Mouse (Mus musculus): ENCODE results near the gene Pdf.

DNA sequence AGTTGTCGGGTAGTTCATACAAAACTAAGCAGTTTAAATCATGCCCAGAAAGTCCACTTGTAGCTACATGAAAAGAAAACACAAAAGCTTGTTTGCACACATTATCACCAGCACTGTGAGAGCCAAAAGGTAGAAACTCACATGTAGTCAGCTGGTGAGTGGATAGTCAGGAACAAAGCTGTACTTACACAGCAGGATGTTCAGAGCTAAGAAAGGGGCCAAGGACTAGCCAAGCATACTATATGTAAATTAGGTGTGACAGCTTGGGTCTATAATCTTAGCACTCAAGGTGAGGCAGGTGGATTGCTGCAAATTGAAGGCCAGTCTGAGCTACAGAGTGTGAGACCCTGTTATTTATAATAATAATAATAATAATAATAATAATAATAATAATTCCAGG, 14.2 kb upstream of the Pdf start:
- TF ChIP-seq POLR2A (IDR thresholded peaks at IDR 0.05; ENCODE audit: extremely low read depth, insufficient read depth, low read length): no peak
- TF ChIP-seq CTCF (IDR thresholded peaks at IDR 0.05; ENCODE audit: low read depth, low read length): no peak

Data from liver, adult 2 months (tissue).